Mouse (Mus musculus) MEL (cell line): ENCODE measurements at regions not wholly inside any gene's neighbourhood (a gene's known extent, or its start where the extent isn't known, plus 50 kb on each side); places are given as distances from the start of the nearest gene placed in this dataset.

Experiments
- CHD2 ChIP-seq: IDR thresholded peaks from 2 replicates; pipeline ENCODE4 v1.6.1; 2011; ENCODE audit warnings: low read length, improper control_type of control experiment
- CTCF ChIP-seq, 3 experiments: IDR thresholded peaks in 2 of 3; conservative IDR thresholded peaks in 1 of 3; 2 replicates each; pipeline ENCODE4 v1.5.1; 2011 to 2012; ENCODE audit warnings: low read length in 3 of 3, low read depth in 2 of 3, mild to moderate bottlenecking in 2 of 3, improper control_type of control experiment in 1 of 3, inconsistent platforms in 1 of 3, mixed read lengths in 1 of 3, moderate library complexity in 1 of 3; ENCODE audit not compliant: control insufficient read depth in 1 of 3, insufficient read depth in 1 of 3, poor library complexity in 1 of 3, severe bottlenecking in 1 of 3
- E2F4 ChIP-seq: IDR thresholded peaks from 2 replicates; pipeline ENCODE4 v1.6.1; 2011; ENCODE audit warnings: low read depth, low read length, improper control_type of control experiment, borderline replicate concordance
- EP300 ChIP-seq, 2 experiments: IDR thresholded peaks; 2 replicates each; pipeline ENCODE4 v1.6.1; 2011; ENCODE audit warnings: improper control_type of control experiment in 2 of 2, low read length in 2 of 2, low read depth in 1 of 2, mild to moderate bottlenecking in 1 of 2
- GABPA ChIP-seq: IDR thresholded peaks from 2 replicates; pipeline ENCODE4 v1.6.1; 2012; ENCODE audit warnings: low read depth, mild to moderate bottlenecking, inconsistent platforms, low read length, improper control_type of control experiment, moderate library complexity
- GATA1 ChIP-seq: IDR thresholded peaks from 2 replicates; pipeline ENCODE4 v1.6.1; 2011; ENCODE audit warnings: low read depth, low read length, improper control_type of control experiment
- HCFC1 ChIP-seq: IDR thresholded peaks from 2 replicates; pipeline ENCODE4 v1.6.1; 2012; ENCODE audit warnings: low read depth, mild to moderate bottlenecking, inconsistent platforms, low read length, improper control_type of control experiment, moderate library complexity
- MAFK ChIP-seq: IDR thresholded peaks from 2 replicates; pipeline ENCODE4 v1.6.1; 2011; ENCODE audit warnings: low read depth, mild to moderate bottlenecking, low read length, improper control_type of control experiment, borderline replicate concordance
- POLR2A ChIP-seq, 2 experiments: IDR thresholded peaks; 2 replicates each; pipeline ENCODE4 v1.6.1; 2011 to 2012; ENCODE audit warnings: low read length in 2 of 2, mild to moderate bottlenecking in 2 of 2, control low read depth in 1 of 2, improper control_type of control experiment in 1 of 2, low read depth in 1 of 2, moderate library complexity in 1 of 2; ENCODE audit not compliant: control insufficient read depth in 1 of 2, insufficient read depth in 1 of 2, poor library complexity in 1 of 2
- TCF12 ChIP-seq: IDR thresholded peaks from 2 replicates; pipeline ENCODE4 v1.6.1; 2014; ENCODE audit warnings: low read depth, mild to moderate bottlenecking, inconsistent platforms, low read length, improper control_type of control experiment, moderate library complexity
- UBTF ChIP-seq: IDR thresholded peaks from 2 replicates; pipeline ENCODE4 v1.6.1; 2012; ENCODE audit warnings: low read depth, mild to moderate bottlenecking, inconsistent platforms, low read length, improper control_type of control experiment, moderate library complexity, borderline replicate concordance; ENCODE audit not compliant: insufficient read depth
- USF1 ChIP-seq: IDR thresholded peaks from 2 replicates; pipeline ENCODE4 v1.6.1; 2014; ENCODE audit warnings: low read depth, mild to moderate bottlenecking, inconsistent platforms, low read length, improper control_type of control experiment, moderate library complexity
- ZNF384 ChIP-seq: IDR thresholded peaks from 2 replicates; pipeline ENCODE4 v1.6.1; 2012; ENCODE audit warnings: low read depth, mild to moderate bottlenecking, inconsistent platforms, low read length, improper control_type of control experiment

GRCm38 (mm10) chr9:47404821-47405220 is 125.2 kb upstream of the Cadm1 start:
- TF ChIP-seq EP300 (IDR thresholded peaks at IDR 0.05; ENCODE audit: low read depth in 1 of 2, low read length in 2 of 2) (no peak), CTCF (IDR thresholded peaks at IDR 0.05 in 2 of 3, conservative IDR thresholded peaks at IDR 0.05 in 1 of 3; ENCODE audit: control insufficient read depth in 1 of 3, insufficient read depth in 1 of 3, low read depth in 2 of 3, low read length in 3 of 3, poor library complexity in 1 of 3, severe bottlenecking in 1 of 3) (no peak), MAFK (no peak), POLR2A (IDR thresholded peaks at IDR 0.05; ENCODE audit: control insufficient read depth in 1 of 2, insufficient read depth in 1 of 2, low read depth in 1 of 2, low read length in 2 of 2, poor library complexity in 1 of 2) (no peak), GABPA (no peak), TCF12 (no peak), E2F4 (no peak), USF1 (no peak), ZNF384 (no peak), GATA1 (no peak), UBTF (no peak), HCFC1 (no peak), CHD2 (no peak)
